Mouse (Mus musculus): ENCODE data around the gene Eaf2. TPM values are rescaled to one million over a fixed set of nuclear protein-coding genes. Genes with fewer than 3 reads are reported as not detected.

Eaf2 gene
- polyA plus RNA-seq, 1 experiment from 2014 or later = 8.5 TPM

GRCm38 (mm10) chr16:36794976-36795375, 79.8 kb downstream of the Eaf2 start:
- Histone ChIP-seq H3K27ac (no peak overlapping the region), H3K9ac (no peak overlapping the region), H3K9me3 (replicated peaks) (no peaks in the 10 kb centered on the region), H3K4me1 (no peaks in the 10 kb centered on the region), H3K4me3 (replicated peaks) (no peak overlapping the region), H3K36me3 (no peaks in the 10 kb centered on the region), H3K4me2 (no peak overlapping the region), H3K27me3 (no peaks in the 10 kb centered on the region)
- ATAC-seq (replicated peaks; ENCODE audit: low FRiP score) = no peak
- 82% methylated on average over 2 of the region's 2 CpGs for WGBS

- Histone ChIP-seq H3K27ac (no peak overlapping the region), H3K4me3 (replicated peaks) (no peak overlapping the region), H3K27me3 (no peaks in the 10 kb centered on the region), H3K9me3 (replicated peaks) (no peaks in the 10 kb centered on the region), H3K36me3 (no peaks in the 10 kb centered on the region), H3K4me1 (no peaks in the 10 kb centered on the region), H3K4me2 (no peak overlapping the region), H3K9ac (no peak overlapping the region)
- no peak for ATAC-seq (replicated peaks; ENCODE audit: low FRiP score)
- WGBS = 82% methylated on average over 4 of the region's 4 CpGs
Measured at GRCm38 (mm10) chr16:36790166-36790565, 84.6 kb downstream of the Eaf2 start.

- no peak for ATAC-seq (replicated peaks; ENCODE audit: low FRiP score)
- no peaks in the 10 kb centered on the region for H3K9me3 ChIP-seq (replicated peaks)
- no peak overlapping the region for H3K4me3 ChIP-seq (replicated peaks)
- 74% methylated on average over 7 of the region's 7 CpGs for WGBS
- H3K4me2 ChIP-seq = no peak overlapping the region
- H3K9ac ChIP-seq = no peak overlapping the region
- H3K4me1 ChIP-seq = no peaks in the 10 kb centered on the region
- no peaks in the 10 kb centered on the region for H3K27me3 ChIP-seq
- H3K36me3 ChIP-seq = no peaks in the 10 kb centered on the region
- no peak overlapping the region for H3K27ac ChIP-seq
Measured at GRCm38 (mm10) chr16:36786466-36786865, 88.3 kb downstream of the Eaf2 start.

GRCm38 (mm10) chr16:36784594-36785313, 90.0 kb downstream of the Eaf2 start, which contains the start of gene Slc15a2:
Slc15a2 (minus strand) TSS chr16:36784962.
- no peaks in the 10 kb centered on the region for H3K36me3 ChIP-seq
- H3K4me3 ChIP-seq (replicated peaks) = peak within 1 kb of the TSS; percentile 26
- WGBS = 71% methylated on average over 10 of the region's 10 CpGs
- H3K9ac ChIP-seq = no peak within 1 kb of the TSS
- ATAC-seq (replicated peaks; ENCODE audit: low FRiP score) = no peak
- peak within 1 kb of the TSS; percentile 30 for H3K4me2 ChIP-seq
- no peaks in the 10 kb centered on the region for H3K4me1 ChIP-seq
- H3K9me3 ChIP-seq (replicated peaks) = no peaks in the 10 kb centered on the region
- H3K27me3 ChIP-seq = no peaks in the 10 kb centered on the region
- H3K27ac ChIP-seq = no peak within 1 kb of the TSS

GRCm38 (mm10) chr16:36784146-36784545, 90.7 kb downstream of the Eaf2 start:
- no peaks in the 10 kb centered on the region for H3K4me1 ChIP-seq
- no peak for ATAC-seq (replicated peaks; ENCODE audit: low FRiP score)
- no peaks in the 10 kb centered on the region for H3K9me3 ChIP-seq (replicated peaks)
- H3K27me3 ChIP-seq = no peaks in the 10 kb centered on the region
- H3K36me3 ChIP-seq = no peaks in the 10 kb centered on the region
- H3K27ac ChIP-seq = no peak overlapping the region
- peak overlapping the region; percentile 30; the same call in 1 of the 2 replicates for H3K4me2 ChIP-seq
- H3K4me3 ChIP-seq (replicated peaks) = peak overlapping the region; percentile 26
- 87% methylated on average over 2 of the region's 2 CpGs for WGBS
- no peak overlapping the region for H3K9ac ChIP-seq

- Histone ChIP-seq H3K4me2 (no peak overlapping the region), H3K9ac (no peak overlapping the region), H3K36me3 (no peaks in the 10 kb centered on the region), H3K4me3 (replicated peaks) (no peak overlapping the region), H3K9me3 (replicated peaks) (no peaks in the 10 kb centered on the region), H3K27ac (no peak overlapping the region), H3K27me3 (no peaks in the 10 kb centered on the region), H3K4me1 (no peaks in the 10 kb centered on the region)
- ATAC-seq (replicated peaks; ENCODE audit: low FRiP score) = no peak
- WGBS = 79% methylated on average over 6 of the region's 6 CpGs
Measured at GRCm38 (mm10) chr16:36775658-36776057, 99.1 kb downstream of the Eaf2 start.

- Histone ChIP-seq H3K36me3 (no peaks in the 10 kb centered on the region), H3K9me3 (replicated peaks) (no peaks in the 10 kb centered on the region), H3K9ac (no peak overlapping the region), H3K4me3 (replicated peaks) (no peak overlapping the region), H3K27me3 (no peaks in the 10 kb centered on the region), H3K4me1 (no peaks in the 10 kb centered on the region), H3K27ac (no peak overlapping the region), H3K4me2 (no peak overlapping the region)
- no peak for ATAC-seq (replicated peaks; ENCODE audit: low FRiP score)
- 82% methylated on average over 5 of the region's 5 CpGs for WGBS
Measured at GRCm38 (mm10) chr16:36772996-36773395, 101.8 kb downstream of the Eaf2 start.

- H3K27ac ChIP-seq = no peak overlapping the region
- H3K27me3 ChIP-seq = no peaks in the 10 kb centered on the region
- H3K4me3 ChIP-seq (replicated peaks) = no peak overlapping the region
- H3K9ac ChIP-seq = no peak overlapping the region
- no peaks in the 10 kb centered on the region for H3K9me3 ChIP-seq (replicated peaks)
- WGBS = 93% methylated on average over 3 of the region's 3 CpGs
- no peaks in the 10 kb centered on the region for H3K36me3 ChIP-seq
- ATAC-seq (replicated peaks; ENCODE audit: low FRiP score) = no peak
- H3K4me2 ChIP-seq = no peak overlapping the region
- H3K4me1 ChIP-seq = no peaks in the 10 kb centered on the region
Measured at GRCm38 (mm10) chr16:36771703-36772102, 103.1 kb downstream of the Eaf2 start.

GRCm38 (mm10) chr16:36771244-36771643, 103.6 kb downstream of the Eaf2 start:
- no peak overlapping the region for H3K4me2 ChIP-seq
- WGBS = 79% methylated on average over 2 of the region's 2 CpGs
- no peaks in the 10 kb centered on the region for H3K36me3 ChIP-seq
- no peaks in the 10 kb centered on the region for H3K4me1 ChIP-seq
- H3K9me3 ChIP-seq (replicated peaks) = no peaks in the 10 kb centered on the region
- no peak overlapping the region for H3K27ac ChIP-seq
- no peak for ATAC-seq (replicated peaks; ENCODE audit: low FRiP score)
- H3K4me3 ChIP-seq (replicated peaks) = no peak overlapping the region
- no peak overlapping the region for H3K9ac ChIP-seq
- no peaks in the 10 kb centered on the region for H3K27me3 ChIP-seq

GRCm38 (mm10) chr16:36770830-36771229, 104.0 kb downstream of the Eaf2 start:
- Histone ChIP-seq H3K36me3 (no peaks in the 10 kb centered on the region), H3K4me2 (no peak overlapping the region), H3K27me3 (no peaks in the 10 kb centered on the region), H3K27ac (no peak overlapping the region), H3K9ac (no peak overlapping the region), H3K4me1 (no peaks in the 10 kb centered on the region), H3K4me3 (replicated peaks) (no peak overlapping the region), H3K9me3 (replicated peaks) (no peaks in the 10 kb centered on the region)
- WGBS = 56% methylated on average over 4 of the region's 4 CpGs
- no peak for ATAC-seq (replicated peaks; ENCODE audit: low FRiP score)

- Histone ChIP-seq H3K36me3 (no peaks in the 10 kb centered on the region), H3K4me1 (no peaks in the 10 kb centered on the region), H3K27me3 (no peaks in the 10 kb centered on the region), H3K4me2 (no peak overlapping the region), H3K9ac (no peak overlapping the region), H3K9me3 (replicated peaks) (no peaks in the 10 kb centered on the region), H3K27ac (no peak overlapping the region), H3K4me3 (replicated peaks) (no peak overlapping the region)
- no peak for ATAC-seq (replicated peaks; ENCODE audit: low FRiP score)
- 74% methylated on average over 9 of the region's 13 CpGs for WGBS
Measured at GRCm38 (mm10) chr16:36770191-36770771, 104.5 kb downstream of the Eaf2 start.

GRCm38 (mm10) chr16:36751979-36752378, 122.8 kb downstream of the Eaf2 start:
- Histone ChIP-seq H3K36me3 (no peaks in the 10 kb centered on the region), H3K4me1 (no peaks in the 10 kb centered on the region), H3K27ac (no peak overlapping the region), H3K27me3 (no peaks in the 10 kb centered on the region), H3K9ac (no peak overlapping the region), H3K9me3 (replicated peaks) (no peaks in the 10 kb centered on the region), H3K4me3 (replicated peaks) (no peak overlapping the region), H3K4me2 (no peak overlapping the region)
- ATAC-seq (replicated peaks; ENCODE audit: low FRiP score) = no peak
- WGBS = 88% methylated on average over 3 of the region's 3 CpGs
